ENCODE assay signal across 35 mouse cellular contexts in genomic region chr6:54404916-54405315, GRCm38 (mm10).
"Had no signal": no experiment of that assay in that cellular context is flagged by ENCODE, and none has a peak within 500 bp of the region (broad histone marks: within the 10 kb centered on the region; RNA-seq: fewer than 3 reads in every experiment).

No protein-coding gene starts in this region.

- H3K27me3 ChIP-seq: heart, embryonic 12.5 days; heart, embryonic 13.5 days; heart, embryonic 15.5 days; hindbrain, embryonic 12.5 days; hindbrain, embryonic 13.5 days; hindbrain, embryonic 15.5 days; intestine, embryonic 15.5 days; kidney, embryonic 15.5 days had no signal

- H3K36me3 ChIP-seq: heart, embryonic 12.5 days; heart, embryonic 13.5 days; heart, embryonic 15.5 days; hindbrain, embryonic 10.5 days; hindbrain, embryonic 12.5 days; hindbrain, embryonic 13.5 days; hindbrain, embryonic 15.5 days; intestine, embryonic 15.5 days; kidney, embryonic 15.5 days had no signal

- H3K4me2 ChIP-seq: heart, embryonic 11.5 days; heart, embryonic 12.5 days; heart, embryonic 13.5 days; heart, embryonic 15.5 days; hindbrain, embryonic 12.5 days; hindbrain, embryonic 13.5 days; hindbrain, embryonic 14.5 days; hindbrain, embryonic 15.5 days; intestine, embryonic 15.5 days; kidney, embryonic 15.5 days had no signal

- ATAC-seq: hindbrain, embryonic 16.5 days; hindbrain, postnatal 0 days; inflammation-experienced regulatory T-cells, adult 6 months; intestine, embryonic 15.5 days; intestine, embryonic 16.5 days; intestine, postnatal 0 days had no signal

- DNase-seq: heart, adult 2 months; heart, postnatal 10 days; heart, postnatal 14 days; heart, postnatal 36 days; heart, postnatal 4 days; kidney, adult 11 months; kidney, adult 18-20 months; kidney, adult 2 months; kidney, adult 8-10 months; kidney, adult 9 months; kidney, postnatal 10 days; kidney, postnatal 14 days; kidney, postnatal 25 days; kidney, postnatal 36 days; kidney, postnatal 4 days; layer of hippocampus, adult 9-11 months; layer of hippocampus, postnatal 36 days had no signal

- H3K27ac ChIP-seq: heart, adult 2 months; heart, embryonic 13.5 days; heart, embryonic 15.5 days; hindbrain, embryonic 10.5 days; hindbrain, embryonic 12.5 days; hindbrain, embryonic 13.5 days; hindbrain, embryonic 14.5 days; hindbrain, embryonic 15.5 days; hindbrain, postnatal 0 days; intestine, embryonic 15.5 days; kidney, embryonic 15.5 days; kidney, postnatal 0 days; layer of hippocampus, adult 2 months had no signal

- H3K9me3 ChIP-seq: heart, embryonic 13.5 days; heart, embryonic 15.5 days; hindbrain, embryonic 10.5 days; hindbrain, embryonic 12.5 days; hindbrain, embryonic 13.5 days; hindbrain, embryonic 15.5 days; intestine, embryonic 15.5 days; kidney, embryonic 15.5 days had no signal

- H3K4me1 ChIP-seq: hindbrain, embryonic 13.5 days; hindbrain, embryonic 15.5 days; intestine, embryonic 15.5 days had no signal

- H3K4me3 ChIP-seq: heart, adult 2 months; heart, embryonic 12.5 days; heart, embryonic 13.5 days; heart, embryonic 15.5 days; hindbrain, embryonic 10.5 days; hindbrain, embryonic 12.5 days; hindbrain, embryonic 13.5 days; hindbrain, embryonic 15.5 days; intestine, embryonic 15.5 days; kidney, embryonic 15.5 days; layer of hippocampus, adult 2 months had no signal

- H3K9ac ChIP-seq: heart, embryonic 12.5 days; heart, embryonic 13.5 days; heart, embryonic 15.5 days; hindbrain, embryonic 12.5 days; hindbrain, embryonic 13.5 days; hindbrain, embryonic 14.5 days; hindbrain, embryonic 15.5 days; intestine, embryonic 15.5 days; kidney, embryonic 15.5 days had no signal
